Mouse (Mus musculus) midbrain, embryonic 12.5 days (tissue): Measurements from ENCODE around the gene Slc22a2. TPM values are rescaled to one million over a fixed set of nuclear protein-coding genes. Genes with fewer than 3 reads are reported as not detected.

Experiments used
- ATAC-seq: fragments of 200-750 bp; cut with Nextera tagmentation; 2 replicates; pipeline ENCODE4 v1.8.0; 2017; ENCODE audit warnings: low read depth, moderate TSS enrichment, moderate library complexity; ENCODE audit not compliant: low FRiP score
- H3K27ac ChIP-seq: fragments of 300-500 bp; sonication (generic); replicated peaks from 2 replicates; pipeline ENCODE4 v1.5.1; 2016; ENCODE audit warnings: mild to moderate bottlenecking
- H3K27me3 ChIP-seq: fragments of 300-500 bp; sonication (generic); 2 replicates; pipeline ENCODE4 v1.6.1; 2016; ENCODE audit warnings: mild to moderate bottlenecking
- H3K36me3 ChIP-seq: fragments of 300-500 bp; sonication (generic); 2 replicates; pipeline ENCODE4 v1.6.1; 2016
- H3K4me1 ChIP-seq: fragments of 300-500 bp; sonication (generic); 2 replicates; pipeline ENCODE4 v1.6.1; 2016
- H3K4me2 ChIP-seq: fragments of 300-500 bp; sonication (generic); replicated peaks from 2 replicates; pipeline ENCODE4 v1.6.1; 2016; ENCODE audit warnings: mild to moderate bottlenecking, moderate library complexity
- H3K4me3 ChIP-seq: fragments of 300-500 bp; sonication (generic); 2 replicates; pipeline ENCODE4 v1.5.1; 2016; ENCODE audit warnings: mild to moderate bottlenecking
- H3K9ac ChIP-seq: fragments of 300-500 bp; sonication (generic); replicated peaks from 2 replicates; pipeline ENCODE4 v1.6.1; 2016; ENCODE audit warnings: mild to moderate bottlenecking, moderate library complexity
- H3K9me3 ChIP-seq: fragments of 300-500 bp; sonication (generic); 2 replicates; pipeline ENCODE4 v1.6.1; 2016; ENCODE audit warnings: mild to moderate bottlenecking
- WGBS: fragments of 180-500 bp; shearing (Covaris S2); methylation state at CpG from one replicate; pipeline ENCODE4 v1.1.7; 2016; 5-methylcytosine and 5-hydroxymethylcytosine counted together
- polyA plus RNA-seq: library from polyadenylated mRNA; unstranded; fragments of >200 nt; fragmentation: Nextera tagmentation; extraction: Ambion mirVana; gene quantifications from 2 replicates; pipeline ENCODE4 v1.2.1, GENCODE M21; 2016

Slc22a2 gene
- polyA plus RNA-seq, 1 experiment from 2014 or later: 0.23 TPM

DNA sequence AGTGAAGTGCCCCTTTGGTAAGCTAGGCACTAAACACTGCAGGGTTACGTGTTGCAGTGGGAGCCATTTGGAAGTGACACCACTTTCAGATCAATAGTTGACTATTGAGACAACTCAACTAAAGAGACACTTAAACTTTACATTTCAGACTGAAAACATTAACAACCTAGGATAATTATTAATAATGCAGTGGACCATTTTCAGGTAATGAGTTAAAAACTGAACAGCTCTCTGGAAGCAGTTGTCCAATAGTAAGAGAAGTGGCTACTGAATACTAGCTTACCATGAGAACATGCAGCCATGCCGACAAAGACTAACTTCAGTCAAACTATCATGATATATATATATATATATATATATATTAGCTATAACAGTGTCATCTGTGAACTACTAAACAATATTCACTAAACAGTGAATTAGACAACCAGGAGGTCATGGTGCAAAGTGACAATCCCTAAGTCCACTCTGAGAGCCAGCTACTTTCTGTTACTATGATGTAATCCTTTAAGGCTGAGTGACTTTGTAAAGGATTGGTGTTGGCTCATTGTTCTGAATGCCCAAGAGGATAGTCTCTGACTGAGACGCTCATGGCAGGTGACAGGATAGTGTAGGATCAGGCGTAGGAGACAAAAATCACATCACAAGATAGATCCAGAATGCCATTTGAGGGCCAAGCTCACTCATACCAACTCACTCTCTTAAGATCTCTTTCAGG is 7.1 kb downstream of the Slc22a2 start:
- H3K27me3 ChIP-seq: no peaks in the 10 kb centered on the region
- no peak overlapping the region for H3K27ac ChIP-seq
- no peaks in the 10 kb centered on the region for H3K36me3 ChIP-seq
- H3K9ac ChIP-seq: no peak overlapping the region
- no peak overlapping the region for H3K4me3 ChIP-seq
- no peak overlapping the region for H3K4me2 ChIP-seq
- no peaks in the 10 kb centered on the region for H3K9me3 ChIP-seq
- ATAC-seq: no peak
- 70% methylated on average over 4 of the region's 4 CpGs for WGBS
- no peaks in the 10 kb centered on the region for H3K4me1 ChIP-seq

DNA sequence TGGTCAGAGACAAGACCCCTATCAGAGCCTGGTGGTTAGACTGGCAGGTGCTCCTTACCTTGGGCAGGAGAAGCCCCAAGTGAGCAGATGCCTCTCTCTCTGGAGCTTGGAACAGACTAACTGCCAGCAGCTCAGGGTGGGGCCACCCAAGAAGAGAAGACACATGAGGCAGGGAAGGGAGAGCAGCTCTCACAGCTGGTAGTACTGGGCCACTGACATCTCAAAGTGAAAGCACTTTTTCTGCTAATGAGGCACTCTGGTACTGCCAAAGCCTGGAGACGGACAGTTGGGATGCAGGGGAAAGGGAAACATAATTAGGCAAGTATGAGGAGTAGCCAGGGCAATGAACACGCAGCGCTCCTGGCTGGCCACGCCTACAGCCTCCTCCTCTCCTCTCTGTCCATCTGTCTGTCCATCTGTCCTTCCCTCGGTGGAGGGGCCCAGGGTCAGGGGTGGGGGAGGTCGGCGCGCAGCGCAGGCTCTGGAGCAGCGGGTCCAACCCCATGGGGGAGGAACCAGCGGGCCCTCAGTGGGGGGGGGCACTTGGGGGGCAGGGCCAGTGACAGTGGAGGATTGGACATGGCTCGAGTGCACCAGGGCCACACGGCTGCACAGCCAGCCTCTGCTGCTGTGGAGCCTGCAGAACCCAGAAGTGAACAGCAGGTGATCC is 12.0 kb downstream of the Slc22a2 start:
- Histone ChIP-seq H3K27me3 (no peaks in the 10 kb centered on the region), H3K4me1 (no peaks in the 10 kb centered on the region), H3K4me3 (no peak overlapping the region), H3K4me2 (no peak overlapping the region), H3K27ac (no peak overlapping the region), H3K9me3 (peaks cover 10% of the 10 kb centered on the region), H3K9ac (no peak overlapping the region), H3K36me3 (no peaks in the 10 kb centered on the region)
- 78% methylated on average over 13 of the region's 13 CpGs for WGBS
- no peak; the same call in 1 of the 2 replicates for ATAC-seq

- WGBS: 88% methylated on average over 1 of the region's 1 CpGs
- no peak overlapping the region for H3K4me3 ChIP-seq
- no peak overlapping the region for H3K9ac ChIP-seq
- H3K27me3 ChIP-seq: no peaks in the 10 kb centered on the region
- no peak overlapping the region for H3K27ac ChIP-seq
- no peak overlapping the region for H3K4me2 ChIP-seq
- no peaks in the 10 kb centered on the region for H3K4me1 ChIP-seq
- ATAC-seq: no peak
- no peaks in the 10 kb centered on the region for H3K36me3 ChIP-seq
- H3K9me3 ChIP-seq: no peaks in the 10 kb centered on the region
These were observed 22.7 kb downstream of the Slc22a2 start for GRCm38 (mm10) chr17:12606634-12607033.

DNA sequence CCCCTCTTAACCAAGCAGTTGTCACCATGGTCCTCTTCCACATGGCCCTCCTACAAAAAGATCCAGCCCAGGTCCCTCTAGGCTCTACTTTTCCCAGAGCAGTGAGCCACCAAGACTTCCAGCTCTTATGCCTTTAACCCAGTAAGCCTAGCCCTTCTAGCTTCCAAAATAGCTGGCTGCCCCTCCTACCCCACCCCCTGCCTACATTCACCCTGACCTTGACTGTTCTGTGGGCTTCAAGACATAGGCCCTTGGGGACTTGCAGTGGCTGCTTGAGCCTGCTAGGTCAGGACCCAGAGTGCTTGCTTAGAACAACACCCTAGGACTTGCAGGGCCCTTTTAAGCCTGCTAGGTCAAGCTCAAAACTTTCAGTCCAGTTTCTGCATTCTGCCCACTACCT is 23.3 kb downstream of the Slc22a2 start:
- no peaks in the 10 kb centered on the region for H3K36me3 ChIP-seq
- no peaks in the 10 kb centered on the region for H3K27me3 ChIP-seq
- H3K9ac ChIP-seq: no peak overlapping the region
- no peaks in the 10 kb centered on the region for H3K4me1 ChIP-seq
- H3K27ac ChIP-seq: no peak overlapping the region
- H3K4me3 ChIP-seq: no peak overlapping the region
- no peaks in the 10 kb centered on the region for H3K9me3 ChIP-seq
- no peak overlapping the region for H3K4me2 ChIP-seq
- no peak for ATAC-seq

GRCm38 (mm10) chr17:12614511-12615385 is 30.8 kb downstream of the Slc22a2 start:
- Histone ChIP-seq H3K4me2 (no peak overlapping the region), H3K36me3 (no peaks in the 10 kb centered on the region), H3K4me3 (no peak overlapping the region), H3K27ac (no peak overlapping the region), H3K4me1 (no peaks in the 10 kb centered on the region), H3K9ac (no peak overlapping the region), H3K9me3 (no peaks in the 10 kb centered on the region), H3K27me3 (no peaks in the 10 kb centered on the region)
- ATAC-seq: no peak
- WGBS: 89% methylated on average over 15 of the region's 15 CpGs

- no peak for ATAC-seq
- no peak overlapping the region for H3K9ac ChIP-seq
- H3K4me2 ChIP-seq: no peak overlapping the region
- no peaks in the 10 kb centered on the region for H3K36me3 ChIP-seq
- H3K4me1 ChIP-seq: no peaks in the 10 kb centered on the region
- 53% methylated on average over 4 of the region's 4 CpGs for WGBS
- H3K9me3 ChIP-seq: no peaks in the 10 kb centered on the region
- no peak overlapping the region for H3K27ac ChIP-seq
- no peaks in the 10 kb centered on the region for H3K27me3 ChIP-seq
- no peak overlapping the region for H3K4me3 ChIP-seq
These were observed 31.5 kb downstream of the Slc22a2 start for GRCm38 (mm10) chr17:12615429-12615828.

GRCm38 (mm10) chr17:12619641-12620040 is 35.7 kb downstream of the Slc22a2 start:
- no peaks in the 10 kb centered on the region for H3K36me3 ChIP-seq
- H3K4me3 ChIP-seq: no peak overlapping the region
- WGBS: 82% methylated on average over 2 of the region's 2 CpGs
- no peaks in the 10 kb centered on the region for H3K27me3 ChIP-seq
- H3K27ac ChIP-seq: no peak overlapping the region
- H3K4me1 ChIP-seq: no peaks in the 10 kb centered on the region
- peaks cover 5% of the 10 kb centered on the region; the same call in 1 of the 2 replicates for H3K9me3 ChIP-seq
- H3K9ac ChIP-seq: no peak overlapping the region
- H3K4me2 ChIP-seq: no peak overlapping the region
- ATAC-seq: no peak

GRCm38 (mm10) chr17:12627983-12628382 is 44.1 kb downstream of the Slc22a2 start:
- no peak for ATAC-seq
- Histone ChIP-seq H3K9me3 (peaks cover 15% of the 10 kb centered on the region), H3K4me2 (no peak overlapping the region)

GRCm38 (mm10) chr17:12630976-12631730 is 47.2 kb downstream of the Slc22a2 start:
- WGBS: 53% methylated on average over 6 of the region's 6 CpGs
- peaks cover under 1% of the 10 kb centered on the region; the same call in 1 of the 2 replicates for H3K9me3 ChIP-seq
- 0 out of 2 replicates have a peak, but pooled peaks cover 9% of the 10 kb centered on the region for H3K27me3 ChIP-seq
- H3K9ac ChIP-seq: no peak overlapping the region
- H3K36me3 ChIP-seq: no peaks in the 10 kb centered on the region
- H3K4me3 ChIP-seq: no peak overlapping the region
- H3K4me2 ChIP-seq: no peak overlapping the region
- no peak for ATAC-seq
- H3K27ac ChIP-seq: no peak overlapping the region
- H3K4me1 ChIP-seq: no peaks in the 10 kb centered on the region

More at GRCm38 (mm10) chr17:12627983-12628382, 44.1 kb downstream of the Slc22a2 start:
- Histone ChIP-seq H3K36me3 (no peaks in the 10 kb centered on the region), H3K4me1 (no peaks in the 10 kb centered on the region), H3K9ac (no peak overlapping the region), H3K4me3 (no peak overlapping the region), H3K27me3 (no peaks in the 10 kb centered on the region), H3K27ac (no peak overlapping the region)
- 85% methylated on average over 4 of the region's 4 CpGs for WGBS

DNA sequence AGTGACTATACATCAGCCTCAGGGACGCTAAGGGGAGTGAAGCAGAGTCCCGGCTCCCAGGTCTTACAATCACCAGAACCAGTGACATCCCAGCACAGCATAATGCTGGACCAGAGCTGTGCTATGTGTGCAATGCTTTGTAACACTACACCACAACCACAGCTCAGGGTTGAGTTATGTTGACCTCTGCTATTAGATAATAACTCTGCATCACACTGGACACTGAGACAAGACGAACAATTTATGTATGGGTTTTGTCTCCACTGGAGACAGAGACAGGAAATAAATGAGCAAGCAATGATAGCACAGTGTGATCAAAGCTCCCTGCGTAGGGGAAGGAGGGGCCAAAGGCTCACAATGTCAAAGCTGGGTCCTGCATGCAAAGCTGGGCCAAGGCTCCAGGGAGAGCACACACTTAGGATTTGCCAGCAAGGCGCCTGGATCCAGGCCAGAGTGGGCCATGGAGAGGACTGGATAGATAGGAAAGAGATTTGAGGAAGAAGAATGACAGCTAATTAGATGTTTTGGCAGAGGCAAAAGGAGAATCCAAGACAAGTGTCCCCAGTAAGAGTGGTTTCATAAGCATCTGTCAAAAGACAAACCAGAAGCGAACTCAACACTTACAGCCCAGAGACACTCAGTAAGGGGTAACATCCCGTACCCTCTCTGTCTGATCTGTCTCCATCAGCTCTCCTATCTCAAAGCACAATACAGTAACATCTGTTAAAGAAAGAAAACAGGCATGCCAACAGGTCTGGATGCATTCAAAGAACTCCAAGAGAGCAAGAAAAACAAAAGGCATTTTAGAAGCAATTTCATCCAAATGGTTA is 48.1 kb downstream of the Slc22a2 start:
- Histone ChIP-seq H3K27ac (no peak overlapping the region), H3K9me3 (no peaks in the 10 kb centered on the region), H3K4me1 (no peaks in the 10 kb centered on the region), H3K27me3 (0 out of 2 replicates have a peak, but pooled peaks cover 9% of the 10 kb centered on the region), H3K4me2 (no peak overlapping the region), H3K4me3 (no peak overlapping the region), H3K9ac (no peak overlapping the region), H3K36me3 (no peaks in the 10 kb centered on the region)
- ATAC-seq: no peak
- 60% methylated on average over 7 of the region's 7 CpGs for WGBS

GRCm38 (mm10) chr17:12634814-12635213 is 50.9 kb downstream of the Slc22a2 start:
- 77% methylated on average over 4 of the region's 4 CpGs for WGBS
- Histone ChIP-seq H3K9ac (no peak overlapping the region), H3K27ac (no peak overlapping the region), H3K4me2 (no peak overlapping the region), H3K36me3 (no peaks in the 10 kb centered on the region), H3K4me3 (no peak overlapping the region), H3K9me3 (no peaks in the 10 kb centered on the region), H3K27me3 (0 out of 2 replicates have a peak, but pooled peaks cover 9% of the 10 kb centered on the region), H3K4me1 (no peaks in the 10 kb centered on the region)
- no peak for ATAC-seq
